ENCODE assay signal across 8 mouse cellular contexts in the genomic region with DNA sequence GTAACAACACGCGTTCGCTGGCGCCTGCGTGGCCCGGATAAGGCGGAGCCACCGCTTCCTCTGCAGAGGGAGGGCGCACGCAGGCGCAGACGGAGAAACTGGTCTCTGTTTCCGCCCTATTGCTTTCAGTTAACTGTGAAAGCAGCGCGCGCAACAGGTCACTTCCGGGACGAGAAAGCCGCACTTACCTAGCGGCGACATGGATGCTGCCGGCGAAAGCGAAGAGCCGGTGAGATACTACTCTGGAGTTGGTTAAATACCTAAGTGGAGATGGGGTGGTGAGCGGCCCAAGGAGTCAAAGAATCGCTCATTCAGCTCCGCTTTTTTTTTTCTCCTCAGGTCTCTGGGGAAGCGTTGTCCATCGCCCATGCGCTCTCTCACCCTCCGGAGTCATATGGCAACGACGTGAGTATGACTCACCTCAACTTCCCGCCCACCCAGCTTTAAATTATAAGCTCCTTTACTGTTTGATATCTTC. TPM values are rescaled to one million over a fixed set of nuclear protein-coding genes. Genes with fewer than 3 reads are reported as not detected.
DNase-seq lines count a peak whose midpoint lies in the region; TF ChIP-seq lines count a peak whose summit lies in the region.

Pbdc1 (plus strand) TSS at position 142 of the 478 bp plus-strand sequence.

- TF ChIP-seq CTCF in cortical plate, adult 2 months (IDR thresholded peaks at IDR 0.05; ENCODE audit: extremely low read depth, insufficient read depth, low read length), result no peak
- no peak; the same call in none of the 2 replicates for TF ChIP-seq CTCF in left cerebral cortex, adult 2 months (IDR thresholded peaks at IDR 0.05)

- H3K36me3 ChIP-seq in macrophage (ENCODE audit: inconsistent target), result peaks cover 14% of the 10 kb centered on the region

- DNase-seq in adipocyte (ENCODE audit: low spot score), result peak; percentile 92
- peak; percentile 66 to 90 for DNase-seq in gastrocnemius, adult 8-10 months (ENCODE audit: low spot score in 2 of 2)
- peak; percentile 70 for DNase-seq in hindlimb bud, embryonic 11.5 days (ENCODE audit: extremely low spot score, low read depth, low spot score)
- peak; percentile 85 to 92 for DNase-seq in left cerebral cortex, adult 2 months (ENCODE audit: extremely low spot score in 1 of 2, low spot score in 2 of 2)
- DNase-seq in retina, postnatal 7 days (ENCODE audit: low read depth, low spot score), result peak; percentile 83
- DNase-seq in urinary bladder, adult 18-20 months (ENCODE audit: low spot score in 2 of 2), result peak; percentile 60 to 91

- peak within 1 kb of the TSS; percentile 88 for H3K4me3 ChIP-seq in cortical plate, adult 2 months (ENCODE audit: insufficient read depth, low read length)
- peak within 1 kb of the TSS; percentile 55 for H3K4me3 ChIP-seq in left cerebral cortex, adult 2 months
- peak within 1 kb of the TSS; percentile 65 for H3K4me3 ChIP-seq in macrophage (ENCODE audit: inconsistent target)

- H3K27ac ChIP-seq in cortical plate, adult 2 months (ENCODE audit: insufficient read depth, low read length), result no peak within 1 kb of the TSS
- peak within 1 kb of the TSS; percentile 76 for H3K27ac ChIP-seq in left cerebral cortex, adult 2 months
- H3K27ac ChIP-seq in macrophage, result peak within 1 kb of the TSS; percentile 82

- H3K79me2 ChIP-seq in macrophage (ENCODE audit: inconsistent target), result peaks cover 29% of the 10 kb centered on the region

- peak; percentile 52; the same call in 1 of the 2 replicates for TF ChIP-seq POLR2A in cortical plate, adult 2 months (IDR thresholded peaks at IDR 0.05; ENCODE audit: extremely low read depth, insufficient read depth, low read length)

- 2% methylated on average over 34 of the region's 35 CpGs for WGBS in macrophage (ENCODE audit: missing documents)

- intact Hi-C loops in left cerebral cortex, adult 2 months (cut with DNase I), result loop anchor here (1.0 kb wide), 1 partner anchor 9 kb away; no protein-coding TSS in a partner anchor

- no peaks in the 10 kb centered on the region for H3K4me1 ChIP-seq in cortical plate, adult 2 months (ENCODE audit: control insufficient read depth, insufficient read depth, low read length)

RNA-seq across cellular contexts. Expression of gene Pbdc1, which starts in this region (rescaled TPM):
- 13.1 and 14.1 TPM in 2 replicates for polyA plus RNA-seq in cortical plate, adult 2 months (2012; rRNA removed)
- total RNA-seq in gastrocnemius, adult 8-10 months (2022), result 1 to 10 TPM; 7.2 to 8.2 (median 7.9) TPM
- total RNA-seq in left cerebral cortex, adult 2 months (2021), result 10 to 100 TPM; 17.2 to 18.5 TPM
- total RNA-seq in macrophage (2018; cell fraction: chromatin; rRNA removed), result 100 to 1,000 TPM in 9 of 26 experiments, 10 to 100 TPM in 17; 28.2 to 183 (median 90.7) TPM
- total RNA-seq in macrophage (2018; cell fraction: cytosol; rRNA removed), result 10 to 100 TPM; 28.0 to 38.8 (median 34.2) TPM
- total RNA-seq in macrophage (2018; cell fraction: nucleus; rRNA removed), result 100 to 1,000 TPM in 3 of 26 experiments, 10 to 100 TPM in 23; 22.8 to 135 (median 63.5) TPM
- 32.9 to 45.6 TPM (median 39.8 TPM) in 3 replicates for polyA plus RNA-seq in macrophage (2018)
